Mouse (Mus musculus): ENCODE measurements around the gene Fam228a. TPM values are rescaled to one million over a fixed set of nuclear protein-coding genes. Genes with fewer than 3 reads are reported as not detected.
A peak's percentile ranks its signal among the peaks of the same experiment; 100 is the strongest.
"Not testable (repeated sequence)": the region's sequence is repeated elsewhere in the genome, so short reads cannot be mapped to it uniquely, and the experiment has no call there.

The Fam228a gene
- 1 to 10 TPM; 1.6 to 1.8 TPM for total RNA-seq (2021)

- intact Hi-C loops (cut with DNase I), result no loop called here
- no peak for DNase-seq (ENCODE audit: extremely low spot score in 1 of 2, low spot score in 2 of 2)
Measured at GRCm38 (mm10) chr12:4738031-4738576, at the start of gene Fam228a. Gene Fam228a, minus strand, starts transcription at chr12:4738430.

DNA sequence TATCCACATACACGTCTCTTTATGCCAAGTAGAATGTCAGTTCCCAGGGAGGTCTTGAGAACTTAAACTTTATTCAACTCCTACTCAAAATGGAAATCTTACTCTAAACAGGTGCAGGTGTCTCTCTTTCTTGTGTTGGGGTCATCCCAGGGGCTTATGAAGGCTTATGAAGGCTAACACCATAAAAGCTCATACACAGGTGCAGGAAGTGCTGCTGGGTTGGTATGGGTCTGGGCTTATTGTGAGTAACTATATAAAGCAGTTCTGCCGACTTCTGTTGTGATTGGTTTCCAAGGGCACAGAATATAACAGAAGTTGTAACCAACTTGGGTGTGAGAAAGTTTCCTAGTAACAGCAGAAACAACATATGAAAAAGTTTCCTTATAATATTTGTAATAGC lies 46.2 kb upstream of the Fam228a start:
- no peak for DNase-seq (ENCODE audit: extremely low spot score in 1 of 2, low spot score in 2 of 2)
- intact Hi-C loops (cut with DNase I), result no loop called here

DNA sequence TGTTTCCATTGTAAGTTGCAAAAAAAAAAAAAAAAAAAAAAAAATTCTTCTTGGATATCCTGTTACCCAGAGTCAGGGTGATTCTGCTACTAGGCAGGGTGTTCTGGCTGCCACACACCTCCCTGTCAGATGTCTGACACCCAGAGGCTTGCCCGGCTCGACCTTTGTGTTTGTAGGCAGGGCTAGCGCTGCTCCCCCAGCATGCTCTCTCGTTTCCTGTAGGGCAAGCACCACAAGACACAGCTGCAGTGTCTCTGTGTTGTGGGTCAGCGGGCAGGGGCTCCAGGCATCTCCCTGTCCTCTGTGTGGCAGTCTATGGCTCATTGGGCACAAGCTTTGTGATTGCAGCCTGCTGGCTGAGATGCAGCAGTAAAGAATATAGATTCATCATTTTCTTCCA lies 45.4 kb upstream of the Fam228a start:
- intact Hi-C loops (cut with DNase I), result no loop called here
- no peak for DNase-seq (ENCODE audit: extremely low spot score in 1 of 2, low spot score in 2 of 2)

GRCm38 (mm10) chr12:4781725-4782404 lies 43.6 kb upstream of the Fam228a start:
- intact Hi-C loops (cut with DNase I); DNase-seq (ENCODE audit: extremely low spot score in 1 of 2, low spot score in 2 of 2): not testable (repeated sequence)

DNA sequence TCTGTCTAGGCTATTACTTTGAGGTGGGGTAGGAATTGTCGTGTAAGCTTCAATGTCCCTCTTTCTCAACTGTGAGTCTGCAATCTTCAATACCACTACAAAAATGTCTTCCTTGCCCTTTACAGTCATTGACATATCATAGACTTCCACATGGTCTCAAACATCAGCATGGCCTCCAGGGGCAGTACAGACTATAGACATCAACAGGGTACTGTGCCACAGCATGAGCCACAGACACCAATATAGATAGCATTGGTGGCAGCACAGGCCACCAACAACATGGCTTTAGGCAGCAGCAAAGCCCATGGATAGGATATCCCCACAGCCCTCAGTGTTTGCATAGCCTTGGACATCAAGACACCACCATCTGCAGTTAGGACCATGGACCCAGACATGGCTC lies 43.0 kb upstream of the Fam228a start:
- intact Hi-C loops (cut with DNase I), result no loop called here
- DNase-seq (ENCODE audit: extremely low spot score in 1 of 2, low spot score in 2 of 2), result no peak

DNA sequence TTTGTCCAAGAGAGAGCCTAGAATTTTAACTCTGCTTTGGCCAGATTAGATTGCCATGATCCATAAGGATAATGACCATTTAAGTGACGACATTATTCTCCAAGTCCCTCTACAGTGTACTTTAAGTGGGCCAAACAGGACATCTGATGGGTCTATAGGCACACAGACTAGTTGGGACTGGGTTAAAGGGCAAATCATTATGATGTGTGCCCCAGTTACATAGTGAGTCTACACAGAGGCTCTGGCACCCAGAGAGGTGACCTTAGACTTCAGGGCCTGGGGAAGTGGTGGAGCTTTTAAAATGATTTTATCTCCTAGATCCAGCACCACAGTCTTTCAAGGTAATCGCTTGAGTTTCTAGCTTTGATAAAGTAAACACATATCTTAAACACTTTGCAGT lies 42.0 kb upstream of the Fam228a start:
- no peak for DNase-seq (ENCODE audit: extremely low spot score in 1 of 2, low spot score in 2 of 2)
- intact Hi-C loops (cut with DNase I), result no loop called here

DNA sequence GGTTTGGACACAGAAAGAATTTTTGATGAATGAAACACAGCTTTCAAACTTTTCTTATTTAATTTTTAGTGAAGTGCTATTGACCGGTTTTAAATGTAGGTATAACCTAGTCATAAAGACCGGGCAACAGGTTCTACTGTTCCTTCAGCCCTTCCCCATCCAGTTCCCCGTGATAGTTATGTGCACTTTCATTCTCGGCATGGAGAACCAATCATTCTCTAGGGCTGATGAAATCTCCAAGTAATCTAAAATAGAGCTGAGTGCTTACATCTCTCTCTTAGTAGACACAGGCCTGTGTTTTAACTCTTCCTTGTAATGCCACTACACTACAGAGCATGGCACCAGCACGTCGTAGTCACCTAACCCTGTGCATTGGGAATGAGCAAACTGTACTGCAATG lies 39.5 kb upstream of the Fam228a start:
- DNase-seq (ENCODE audit: extremely low spot score in 1 of 2, low spot score in 2 of 2), result no peak
- intact Hi-C loops (cut with DNase I), result no loop called here

DNA sequence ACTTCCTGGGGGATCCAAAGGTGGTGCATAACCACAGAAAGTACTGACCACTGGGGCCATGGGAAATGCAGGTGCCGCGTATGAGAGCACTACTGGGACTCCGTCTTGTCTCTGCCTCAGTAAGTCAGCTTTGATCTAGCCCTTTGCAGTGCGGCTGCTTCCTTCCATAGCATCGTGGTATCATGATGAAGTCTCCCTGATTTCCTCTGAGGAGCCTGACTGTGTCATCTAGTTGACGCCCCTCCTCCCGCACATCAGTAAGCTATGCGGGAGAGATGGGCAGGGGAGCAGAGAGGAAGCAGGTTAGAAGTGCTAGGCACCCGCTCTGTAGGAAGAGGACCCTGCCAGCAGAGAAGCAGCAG lies 37.3 kb upstream of the Fam228a start:
- intact Hi-C loops (cut with DNase I), result no loop called here

GRCm38 (mm10) chr12:4774895-4775587 lies 36.8 kb upstream of the Fam228a start:
- no peak for DNase-seq (ENCODE audit: extremely low spot score in 1 of 2, low spot score in 2 of 2)
- intact Hi-C loops (cut with DNase I), result no loop called here

More for the DNA sequence above, 37.3 kb upstream of the Fam228a start:
- DNase-seq (ENCODE audit: extremely low spot score in 1 of 2, low spot score in 2 of 2), result no peak

- intact Hi-C loops (cut with DNase I), result no loop called here
- DNase-seq (ENCODE audit: extremely low spot score in 1 of 2, low spot score in 2 of 2), result no peak
Measured at GRCm38 (mm10) chr12:4769333-4769723, 31.1 kb upstream of the Fam228a start.

- DNase-seq (ENCODE audit: extremely low spot score in 1 of 2, low spot score in 2 of 2), result peak; percentile 95 to 97
- intact Hi-C loops (cut with DNase I), result no loop called here
Measured at GRCm38 (mm10) chr12:4768492-4769332, 30.5 kb upstream of the Fam228a start, which contains the start of the genes Pfn4 and Fam228b. Gene Pfn4, plus strand, starts transcription at chr12:4769022. Gene Fam228b, minus strand, starts transcription at chr12:4769267.

GRCm38 (mm10) chr12:4757060-4757459 lies 18.8 kb upstream of the Fam228a start:
- no peak for DNase-seq (ENCODE audit: extremely low spot score in 1 of 2, low spot score in 2 of 2)
- intact Hi-C loops (cut with DNase I), result no loop called here

DNA sequence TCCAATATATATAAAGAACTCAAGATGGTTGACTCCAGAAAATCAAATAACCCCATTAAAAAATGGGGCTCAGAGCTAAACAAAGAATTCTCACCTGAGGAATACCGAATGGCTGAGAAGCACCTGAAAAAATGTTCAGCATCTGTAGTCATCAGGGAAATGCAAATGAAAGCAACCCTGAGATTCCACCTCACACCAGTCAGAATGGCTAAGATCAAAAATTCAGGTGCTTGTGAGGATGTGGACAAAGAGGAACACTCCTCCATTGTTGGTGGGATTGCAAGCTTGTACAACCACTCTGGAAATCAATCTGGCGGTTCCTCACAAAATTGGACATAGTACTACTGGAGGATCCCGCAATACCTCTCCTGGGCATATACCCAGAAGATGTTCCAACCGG lies 16.2 kb upstream of the Fam228a start:
- DNase-seq (ENCODE audit: extremely low spot score in 1 of 2, low spot score in 2 of 2); intact Hi-C loops (cut with DNase I): not testable (repeated sequence)

DNA sequence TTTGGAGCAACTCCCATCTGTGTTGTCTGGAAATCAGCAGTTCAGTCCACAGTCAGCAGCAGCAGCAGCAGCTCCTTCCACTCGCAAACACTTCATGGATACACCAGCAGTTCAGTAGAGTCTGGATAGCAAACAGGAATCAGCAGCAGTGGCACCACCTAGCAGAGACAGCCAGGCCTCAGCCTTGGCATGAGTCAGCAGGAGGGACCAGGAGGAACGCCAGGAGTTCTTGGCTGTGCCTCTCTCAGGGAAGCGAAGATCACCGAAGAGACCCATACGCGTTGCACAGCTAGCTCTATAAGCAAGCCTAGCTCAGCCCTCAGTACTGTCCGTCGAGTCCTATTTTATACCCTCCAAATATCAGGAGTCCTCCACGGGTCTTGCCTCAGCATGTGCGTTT lies 6.3 kb upstream of the Fam228a start:
- intact Hi-C loops (cut with DNase I), result no loop called here

GRCm38 (mm10) chr12:4742183-4742582 lies 4.0 kb upstream of the Fam228a start:
- DNase-seq (ENCODE audit: extremely low spot score in 1 of 2, low spot score in 2 of 2), result no peak
- intact Hi-C loops (cut with DNase I), result no loop called here

More for the DNA sequence above, 6.3 kb upstream of the Fam228a start:
- no peak for DNase-seq (ENCODE audit: extremely low spot score in 1 of 2, low spot score in 2 of 2)

GRCm38 (mm10) chr12:4740823-4741222 lies 2.6 kb upstream of the Fam228a start:
- DNase-seq (ENCODE audit: extremely low spot score in 1 of 2, low spot score in 2 of 2), result no peak
- intact Hi-C loops (cut with DNase I), result no loop called here

DNA sequence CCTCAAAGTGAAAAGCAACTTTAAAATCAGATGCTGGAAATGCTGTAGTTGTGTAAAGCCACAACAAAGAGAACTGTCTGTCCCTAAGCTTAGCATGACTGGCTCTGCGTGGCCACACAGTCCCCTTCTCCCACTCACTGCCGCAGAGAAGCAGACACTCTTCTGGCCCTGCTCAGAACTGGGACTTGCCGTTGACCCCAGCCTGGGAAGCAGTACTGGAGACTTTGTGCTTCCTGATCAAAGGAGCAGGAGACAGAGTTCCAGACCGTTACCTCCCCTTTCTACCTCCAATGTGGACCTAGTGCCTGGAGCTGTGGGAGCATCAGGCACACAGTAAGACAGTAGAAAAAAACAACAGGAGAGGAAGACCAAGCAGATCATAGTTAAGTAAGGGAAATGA lies 5.9 kb downstream of the Fam228a start:
- intact Hi-C loops (cut with DNase I), result no loop called here
- no peak for DNase-seq (ENCODE audit: extremely low spot score in 1 of 2, low spot score in 2 of 2)

GRCm38 (mm10) chr12:4731629-4732028 lies 6.6 kb downstream of the Fam228a start:
- DNase-seq (ENCODE audit: extremely low spot score in 1 of 2, low spot score in 2 of 2), result no peak
- intact Hi-C loops (cut with DNase I), result no loop called here

- intact Hi-C loops (cut with DNase I), result no loop called here
- DNase-seq (ENCODE audit: extremely low spot score in 1 of 2, low spot score in 2 of 2), result no peak
Measured at GRCm38 (mm10) chr12:4729165-4729564, 9.1 kb downstream of the Fam228a start.

Measured in left cerebral cortex, postnatal 10 days (tissue).